Mouse (Mus musculus): ENCODE data around the gene Trank1. TPM values are rescaled to one million over a fixed set of nuclear protein-coding genes. Genes with fewer than 3 reads are reported as not detected.

The Trank1 gene
- total RNA-seq, 1 experiment from 2014 or later: not detected

DNA sequence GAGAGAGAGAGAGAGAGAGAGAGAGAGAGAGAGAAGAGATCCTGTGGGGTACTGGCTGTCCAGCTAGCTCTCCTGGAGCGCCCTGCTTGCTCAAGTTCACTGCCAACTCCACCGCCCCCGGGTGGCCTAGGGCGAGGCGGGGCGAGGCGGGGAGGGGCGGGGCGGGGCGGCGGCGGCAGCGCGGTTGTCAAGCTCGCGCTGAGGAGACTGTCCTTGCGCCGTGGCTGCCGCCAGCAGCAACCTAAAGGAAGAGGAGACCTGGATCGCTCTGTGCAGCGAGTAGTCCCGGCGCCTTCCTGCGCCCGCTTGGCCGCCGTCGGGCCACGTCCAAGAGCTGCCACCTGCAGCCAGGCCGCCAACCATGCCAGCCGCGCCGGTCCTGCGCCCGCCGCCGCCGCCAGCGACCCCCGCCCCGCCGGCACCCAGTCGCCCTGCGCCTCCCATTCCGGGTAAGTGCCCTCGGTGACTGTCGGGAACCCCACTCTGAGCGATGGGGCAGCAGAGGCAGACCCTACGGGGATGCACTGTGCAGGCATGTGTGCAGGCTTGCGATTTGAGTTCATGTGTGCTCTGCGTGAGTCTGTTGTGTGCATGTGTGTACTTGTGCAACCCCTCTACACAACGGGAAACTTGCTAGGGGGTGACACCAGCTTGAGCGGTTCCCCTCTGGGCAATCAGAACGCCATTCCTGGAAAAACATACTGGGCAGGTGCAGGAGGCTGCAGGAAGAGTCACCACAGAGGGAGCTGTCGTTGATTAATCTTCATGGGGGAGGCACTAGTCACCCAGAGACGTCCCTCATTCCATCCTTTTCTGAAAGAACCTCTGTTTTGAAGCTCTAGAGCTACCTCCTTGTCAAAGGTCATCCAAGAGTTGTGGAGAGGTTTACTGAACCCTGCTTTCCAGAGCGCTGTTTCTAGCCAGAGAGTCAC is 127.6 kb downstream of the Trank1 start, which contains the start of gene Dclk3:
Gene Dclk3 (plus strand): TSS at position 178 of the 932 bp plus-strand sequence.
- ATAC-seq (replicated peaks in 1 of 2; ENCODE audit: insufficient read depth in 1 of 2, low FRiP score in 2 of 2, low TSS enrichment in 1 of 2, low read depth in 1 of 2, poor library complexity in 2 of 2, severe bottlenecking in 2 of 2): peak; percentile 60 to 61; a peak in 3 of 4 replicates

DNA sequence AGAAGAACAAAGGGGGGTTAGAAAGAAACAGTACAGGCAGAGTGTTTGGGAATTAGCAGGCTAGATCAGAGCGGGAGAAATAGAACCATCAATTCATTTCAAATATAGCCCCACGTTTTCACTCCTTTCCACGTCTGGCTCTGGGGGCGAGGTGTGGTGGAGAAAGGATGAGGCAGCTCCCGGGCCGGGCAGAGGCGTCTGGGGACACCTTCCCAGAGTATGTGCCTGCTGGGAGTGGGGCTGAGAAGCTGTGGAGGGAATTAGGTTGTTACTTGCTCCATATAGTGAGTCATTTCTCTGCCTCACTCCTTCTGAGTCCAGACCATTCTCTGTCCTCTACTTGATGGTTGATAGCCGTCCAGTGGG is 128.3 kb downstream of the Trank1 start:
- ATAC-seq (replicated peaks in 1 of 2; ENCODE audit: insufficient read depth in 1 of 2, low FRiP score in 2 of 2, low TSS enrichment in 1 of 2, low read depth in 1 of 2, poor library complexity in 2 of 2, severe bottlenecking in 2 of 2): no peak

DNA sequence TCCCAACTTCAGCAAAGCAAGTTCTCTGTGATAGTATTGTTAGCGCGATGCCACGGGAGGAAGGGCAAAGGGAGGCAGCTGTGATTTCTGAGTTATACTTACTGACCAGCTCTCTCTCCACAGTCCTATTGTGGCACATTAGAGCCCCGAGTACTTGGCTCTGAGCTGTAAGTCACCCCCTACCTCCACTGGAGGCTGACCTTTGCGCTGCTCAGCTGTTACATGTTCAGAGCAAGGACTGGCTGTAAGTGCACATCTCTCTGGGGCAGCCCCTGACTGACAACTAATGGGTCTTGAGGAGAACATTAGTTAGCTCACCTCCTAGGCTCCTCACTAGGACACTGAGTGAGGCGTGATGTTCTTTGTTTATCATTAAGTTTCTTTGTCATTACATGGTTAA is 128.9 kb downstream of the Trank1 start:
- ATAC-seq (replicated peaks in 1 of 2; ENCODE audit: insufficient read depth in 1 of 2, low FRiP score in 2 of 2, low TSS enrichment in 1 of 2, low read depth in 1 of 2, poor library complexity in 2 of 2, severe bottlenecking in 2 of 2): no peak

DNA sequence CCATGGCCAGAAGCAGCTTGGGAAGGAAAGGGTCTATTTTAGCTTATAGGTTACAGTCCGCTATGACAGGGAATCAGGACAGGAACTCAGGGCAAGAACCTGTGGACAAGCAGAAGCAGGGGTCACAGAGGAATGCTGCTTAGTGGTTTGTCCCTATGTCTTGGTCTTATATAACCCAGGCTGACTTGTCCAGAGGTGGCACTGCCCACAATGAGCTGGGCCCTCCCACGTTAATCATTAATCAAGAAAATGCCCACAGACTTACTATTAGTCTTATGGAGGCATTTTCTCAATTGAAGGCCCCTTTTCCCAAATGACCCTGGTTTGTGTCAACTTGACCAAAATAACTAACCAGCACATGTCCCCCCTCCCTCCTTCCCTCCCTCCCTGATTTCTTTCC is 129.6 kb downstream of the Trank1 start:
- no peak for ATAC-seq (replicated peaks in 1 of 2; ENCODE audit: insufficient read depth in 1 of 2, low FRiP score in 2 of 2, low TSS enrichment in 1 of 2, low read depth in 1 of 2, poor library complexity in 2 of 2, severe bottlenecking in 2 of 2)

Other genes starting within 250 kb of the Trank1 start
- gene Lrrfip2, start 194.1 kb upstream of the Trank1 start, total RNA-seq (2017): 65.7 and 103 TPM in 2 replicates
- 61.1 and 65.1 TPM in 2 replicates for gene Mlh1, start 39.9 kb upstream of the Trank1 start, total RNA-seq (2017)
- 16.5 and 42.1 TPM in 2 replicates for gene Epm2aip1, start 39.8 kb upstream of the Trank1 start, total RNA-seq (2017)
- not detected in 2 replicates for gene Dclk3, start 127.3 kb downstream of the Trank1 start, total RNA-seq (2017)